Comparison of ENCODE assay signal across 8 mouse cellular contexts in genomic region chr12:112551861-112552375, GRCm38 (mm10). TPM values are rescaled to one million over a fixed set of nuclear protein-coding genes. Genes with fewer than 3 reads are reported as not detected.
DNase-seq lines count a peak whose midpoint lies in the region; ATAC-seq lines count a peak whose summit lies in the region.

No protein-coding gene starts in this region.

- no peak overlapping the region for H3K27ac ChIP-seq in kidney, embryonic 16.5 days (ENCODE audit: low read length)
- H3K27ac ChIP-seq in limb, embryonic 11.5 days (replicated peaks; ENCODE audit: low read depth, low read length), result no peak overlapping the region
- 0 out of 2 replicates have a peak overlapping the region, but pooled peaks have one; percentile 9 for H3K27ac ChIP-seq in midbrain, embryonic 15.5 days

- no peaks in the 10 kb centered on the region for H3K9me3 ChIP-seq in kidney, embryonic 16.5 days (ENCODE audit: low read length)
- H3K9me3 ChIP-seq in limb, embryonic 11.5 days (ENCODE audit: control insufficient read depth, low read length), result no peaks in the 10 kb centered on the region
- no peaks in the 10 kb centered on the region for H3K9me3 ChIP-seq in midbrain, embryonic 15.5 days

- no peak overlapping the region for H3K4me2 ChIP-seq in kidney, embryonic 16.5 days (replicated peaks; ENCODE audit: low read depth, low read length)
- no peak overlapping the region for H3K4me2 ChIP-seq in limb, embryonic 11.5 days (ENCODE audit: low read depth, severe bottlenecking)
- no peak overlapping the region for H3K4me2 ChIP-seq in midbrain, embryonic 15.5 days

- peaks cover 15% of the 10 kb centered on the region for H3K4me1 ChIP-seq in kidney, embryonic 16.5 days (ENCODE audit: insufficient read depth, low read length)
- no peaks in the 10 kb centered on the region for H3K4me1 ChIP-seq in limb, embryonic 11.5 days (ENCODE audit: control insufficient read depth, insufficient read depth, low read length)
- H3K4me1 ChIP-seq in midbrain, embryonic 15.5 days, result peaks cover 6% of the 10 kb centered on the region; the same call in 1 of the 2 replicates

- H3K9ac ChIP-seq in kidney, embryonic 16.5 days (replicated peaks; ENCODE audit: low read length), result no peak overlapping the region
- H3K9ac ChIP-seq in limb, embryonic 11.5 days (ENCODE audit: low read length), result no peak overlapping the region
- no peak overlapping the region for H3K9ac ChIP-seq in midbrain, embryonic 15.5 days

- WGBS in kidney, embryonic 16.5 days, result 13% methylated on average over 13 of the region's 13 CpGs
- WGBS in limb, embryonic 11.5 days, result 15% methylated on average over 13 of the region's 13 CpGs
- 6% methylated on average over 13 of the region's 13 CpGs for WGBS in midbrain, embryonic 15.5 days

- intact Hi-C loops in gastrocnemius, postnatal 36 days (cut with DNase I), result loop anchor here (1.0 kb wide), 1 partner anchor 53 kb away; no protein-coding TSS in a partner anchor

- no peak for ATAC-seq in kidney, embryonic 16.5 days (ENCODE audit: low FRiP score, low TSS enrichment)
- 0 out of 2 replicates have a peak, but pooled peaks have one; percentile 52 for ATAC-seq in limb, embryonic 11.5 days (ENCODE audit: insufficient number of reproducible peaks, low FRiP score, low TSS enrichment, low read depth)
- ATAC-seq in midbrain, embryonic 15.5 days (replicated peaks), result peak; percentile 62

- peak; percentile 72 for DNase-seq in kidney, adult 11 months
- peak; percentile 83 for DNase-seq in embryo, embryonic 11.5 days (ENCODE audit: low read depth, low spot score)
- peak; percentile 70 to 91 for DNase-seq in gastrocnemius, postnatal 36 days
- peak; percentile 91 for DNase-seq in kidney, adult 18-20 months
- peak; percentile 94 for DNase-seq in limb, embryonic 11.5 days (ENCODE audit: low spot score)
- DNase-seq in spleen, adult 12 weeks (ENCODE audit: low spot score), result peak; percentile 70

- H3K27me3 ChIP-seq in kidney, embryonic 16.5 days (ENCODE audit: insufficient read depth, low read length), result no peaks in the 10 kb centered on the region
- no peaks in the 10 kb centered on the region for H3K27me3 ChIP-seq in limb, embryonic 11.5 days (ENCODE audit: control insufficient read depth, insufficient read depth, low read length)
- no peaks in the 10 kb centered on the region for H3K27me3 ChIP-seq in midbrain, embryonic 15.5 days (replicated peaks)

- no peaks in the 10 kb centered on the region for H3K36me3 ChIP-seq in kidney, embryonic 16.5 days (ENCODE audit: insufficient read depth, low read length)
- H3K36me3 ChIP-seq in limb, embryonic 11.5 days (ENCODE audit: control insufficient read depth, insufficient read depth, low read length), result no peaks in the 10 kb centered on the region
- no peaks in the 10 kb centered on the region for H3K36me3 ChIP-seq in midbrain, embryonic 15.5 days (replicated peaks)

- no peak overlapping the region for H3K4me3 ChIP-seq in kidney, embryonic 16.5 days (ENCODE audit: low read length)
- H3K4me3 ChIP-seq in limb, embryonic 11.5 days (ENCODE audit: low read depth, low read length), result no peak overlapping the region
- no peak overlapping the region for H3K4me3 ChIP-seq in midbrain, embryonic 15.5 days

RNA-seq across cellular contexts. Expression of gene Tmem179, which starts 35.4 kb away (rescaled TPM):
- 0.67 and 0.91 TPM in 2 replicates for polyA plus RNA-seq in kidney, embryonic 16.5 days (2015; fragmentation: Nextera tagmentation; extraction: Ambion mirVana)
- not detected for total RNA-seq in gastrocnemius, postnatal 36 days (2021)
- polyA plus RNA-seq in limb, embryonic 11.5 days (2014; fragmentation: Nextera tagmentation; extraction: Ambion mirVana), result 0.16 TPM in 1 of 2 replicates, not detected in the other
- polyA plus RNA-seq in midbrain, embryonic 15.5 days (2015; fragmentation: Nextera tagmentation; extraction: Ambion mirVana), result 87.0 and 90.2 TPM in 2 replicates

RNA-seq across cellular contexts. Expression of gene Inf2, which starts 36.7 kb away (rescaled TPM):
- 4.7 and 5.3 TPM in 2 replicates for polyA plus RNA-seq in kidney, embryonic 16.5 days (2015; fragmentation: Nextera tagmentation; extraction: Ambion mirVana)
- total RNA-seq in gastrocnemius, postnatal 36 days (2021), result 10 to 100 TPM in 1 of 2 experiments, 1 to 10 TPM in 1; 9.2 to 11.1 TPM
- polyA plus RNA-seq in limb, embryonic 11.5 days (2014; fragmentation: Nextera tagmentation; extraction: Ambion mirVana), result 2.2 and 2.4 TPM in 2 replicates
- 1.0 and 2.4 TPM in 2 replicates for polyA plus RNA-seq in midbrain, embryonic 15.5 days (2015; fragmentation: Nextera tagmentation; extraction: Ambion mirVana)

Comparison
In these comparisons a context has a peak if more than half of its experiments do, and no peak if none do; other contexts are left out.
1. RNA of gene Tmem179, which starts 35.4 kb away (polyA plus RNA-seq): 87.0 to 90.2 TPM in midbrain, embryonic 15.5 days; 0.67 to 0.91 TPM in kidney, embryonic 16.5 days and 0.16 TPM in limb, embryonic 11.5 days; every median in the first group is over 10 times any median in the second.
2. Peak in every context shown above with its lines, with median percentiles within 50 percentile points of each other: DNase-seq.